Comparison of ENCODE assay signal across 12 mouse cellular contexts in genomic region chr2:25497846-25498575, GRCm38 (mm10). TPM values are rescaled to one million over a fixed set of nuclear protein-coding genes. Genes with fewer than 3 reads are reported as not detected.
DNase-seq lines count a peak whose midpoint lies in the region; ATAC-seq and TF ChIP-seq lines count a peak whose summit lies in the region.
"Had no signal": no experiment of that assay in that cellular context is flagged by ENCODE, and none has a peak within 500 bp of the region (broad histone marks: within the 10 kb centered on the region; RNA-seq: fewer than 3 reads in every experiment).

No protein-coding gene starts in this region.

- peak; percentile 61 for DNase-seq in cerebellum, adult 9-10 months
- DNase-seq in liver, adult 2 months (ENCODE audit: extremely low read depth, low read depth, low spot score), result peak; percentile 22
- DNase-seq in liver, postnatal 0 days, result no peak
- DNase-seq in R1 (ENCODE audit: low read depth, low spot score), result peak; percentile 66
- no peak for DNase-seq in left cerebral cortex, postnatal 36 days (ENCODE audit: low spot score in 2 of 2)
- no peak for DNase-seq in testis, postnatal 14 days (ENCODE audit: low spot score)

- ATAC-seq in cerebellum, adult (ENCODE audit: insufficient number of reproducible peaks, low FRiP score, low TSS enrichment), result no peak
- no peak for ATAC-seq in liver, postnatal 0 days
- ATAC-seq in limb, embryonic 12.5 days (ENCODE audit: insufficient number of reproducible peaks, insufficient read depth, low FRiP score, low TSS enrichment, low read depth), result no peak

- no peak for TF ChIP-seq POLR2A in liver, adult 2 months (IDR thresholded peaks at IDR 0.05; ENCODE audit: extremely low read depth, insufficient read depth, low read length)

- H3K4me3 ChIP-seq in liver, adult 2 months (ENCODE audit: insufficient read depth, low read depth, low read length), result no peak overlapping the region
- H3K4me3 ChIP-seq in liver, postnatal 0 days (ENCODE audit: low read depth, low read length), result no peak overlapping the region
- no peak overlapping the region for H3K4me3 ChIP-seq in limb, embryonic 12.5 days (replicated peaks)
- H3K4me3 ChIP-seq: midbrain, embryonic 10.5 days had no signal

- no peak overlapping the region for H3K27ac ChIP-seq in liver, adult 2 months (replicated peaks; ENCODE audit: insufficient read depth, low read depth, low read length)
- no peak overlapping the region for H3K27ac ChIP-seq in liver, postnatal 0 days (ENCODE audit: low read depth)
- H3K27ac ChIP-seq in limb, embryonic 12.5 days, result peak overlapping the region; percentile 56
- H3K27ac ChIP-seq: midbrain, embryonic 10.5 days had no signal

- H3K9me3 ChIP-seq in liver, postnatal 0 days (ENCODE audit: low read length), result no peaks in the 10 kb centered on the region
- no peaks in the 10 kb centered on the region for H3K9me3 ChIP-seq in limb, embryonic 12.5 days
- H3K9me3 ChIP-seq: midbrain, embryonic 10.5 days had no signal

- TF ChIP-seq CTCF in liver, adult 2 months (IDR thresholded peaks at IDR 0.05; ENCODE audit: low read depth, low read length), result no peak
- TF ChIP-seq CTCF in liver, postnatal 0 days (IDR thresholded peaks at IDR 0.05; ENCODE audit: low read depth), result no peak

- 57% methylated on average over 6 of the region's 6 CpGs for WGBS in liver, adult 2 months
- WGBS in liver, postnatal 0 days (ENCODE audit: insufficient replicate concordance), result 48% methylated on average over 6 of the region's 6 CpGs
- WGBS in limb, embryonic 12.5 days, result 51% methylated on average over 6 of the region's 6 CpGs

- H3K27me3 ChIP-seq in liver, adult 2 months (ENCODE audit: control insufficient read depth, insufficient read depth, low read length), result no peaks in the 10 kb centered on the region
- no peaks in the 10 kb centered on the region for H3K27me3 ChIP-seq in liver, postnatal 0 days (ENCODE audit: insufficient read depth, low read length)
- H3K27me3 ChIP-seq in limb, embryonic 12.5 days, result no peaks in the 10 kb centered on the region

- peaks cover 10% of the 10 kb centered on the region for H3K79me2 ChIP-seq in liver, adult 2 months (ENCODE audit: control insufficient read depth, insufficient read depth, low read length)

- intact Hi-C loops in left cerebral cortex, postnatal 36 days (cut with DNase I), result loop anchor here (10.0 kb wide), 1 partner anchor 73 kb away; the partner anchor contains the start of genes Abca2 and Fut7

- TF ChIP-seq EP300 in liver, postnatal 0 days (IDR thresholded peaks at IDR 0.05; ENCODE audit: low read depth), result no peak

- no peak overlapping the region for H3K4me2 ChIP-seq in liver, postnatal 0 days (ENCODE audit: low read depth, low read length)
- H3K4me2 ChIP-seq in limb, embryonic 12.5 days, result no peak overlapping the region

- H3K4me1 ChIP-seq in liver, adult 2 months (ENCODE audit: control insufficient read depth, insufficient read depth, low read length), result peaks cover 17% of the 10 kb centered on the region
- H3K4me1 ChIP-seq in liver, postnatal 0 days (ENCODE audit: insufficient read depth), result peaks cover 22% of the 10 kb centered on the region
- H3K4me1 ChIP-seq in limb, embryonic 12.5 days (replicated peaks), result peaks cover 15% of the 10 kb centered on the region

- H3K36me3 ChIP-seq in liver, adult 2 months (ENCODE audit: control insufficient read depth, insufficient read depth, low read length), result no peaks in the 10 kb centered on the region
- H3K36me3 ChIP-seq in liver, postnatal 0 days (replicated peaks; ENCODE audit: insufficient read depth, low read length), result no peaks in the 10 kb centered on the region
- H3K36me3 ChIP-seq in limb, embryonic 12.5 days, result peaks cover 7% of the 10 kb centered on the region; the same call in 1 of the 2 replicates

- H3K9ac ChIP-seq in liver, adult 2 months (ENCODE audit: low read depth, low read length), result no peak overlapping the region
- no peak overlapping the region for H3K9ac ChIP-seq in liver, postnatal 0 days (replicated peaks)
- no peak overlapping the region for H3K9ac ChIP-seq in limb, embryonic 12.5 days (replicated peaks)

RNA-seq across cellular contexts. Expression of gene Fbxw5, which starts 2.5 kb away (rescaled TPM):
- 18.6 and 24.0 TPM in 2 replicates for total RNA-seq in liver, adult 2 months (2014; rRNA removed)
- 18.8 and 19.4 TPM in 2 replicates for polyA plus RNA-seq in liver, adult 2 months (2012; rRNA removed)
- 26.7 and 26.9 TPM in 2 replicates for polyA plus RNA-seq in liver, postnatal 0 days (2015; fragmentation: Nextera tagmentation; extraction: Ambion mirVana)
- polyA plus RNA-seq in limb, embryonic 12.5 days (2016; fragmentation: Nextera tagmentation; extraction: Ambion mirVana), result 68.4 and 76.8 TPM in 2 replicates
- total RNA-seq in left cerebral cortex, postnatal 36 days (2021), result 100 to 1,000 TPM; 107 to 127 TPM

RNA-seq across cellular contexts. Expression of gene C8g, which starts 3.5 kb away (rescaled TPM):
- 589 and 721 TPM in 2 replicates for total RNA-seq in liver, adult 2 months (2014; rRNA removed)
- 881 and 939 TPM in 2 replicates for polyA plus RNA-seq in liver, adult 2 months (2012; rRNA removed)
- 106 and 107 TPM in 2 replicates for polyA plus RNA-seq in liver, postnatal 0 days (2015; fragmentation: Nextera tagmentation; extraction: Ambion mirVana)
- 4.0 and 6.1 TPM in 2 replicates for polyA plus RNA-seq in limb, embryonic 12.5 days (2016; fragmentation: Nextera tagmentation; extraction: Ambion mirVana)
- total RNA-seq in left cerebral cortex, postnatal 36 days (2021), result 1 to 10 TPM; 1.0 to 1.6 TPM

RNA-seq across cellular contexts. Expression of gene Lcn12, which starts 4.3 kb away (rescaled TPM):
- 0.40 TPM in 1 of 2 replicates, not detected in the other for total RNA-seq in liver, adult 2 months (2014; rRNA removed)
- 0.25 and 0.27 TPM in 2 replicates for polyA plus RNA-seq in liver, adult 2 months (2012; rRNA removed)
- polyA plus RNA-seq in liver, postnatal 0 days (2015; fragmentation: Nextera tagmentation; extraction: Ambion mirVana), result not detected in 2 replicates
- not detected in 2 replicates for polyA plus RNA-seq in limb, embryonic 12.5 days (2016; fragmentation: Nextera tagmentation; extraction: Ambion mirVana)
- not detected for total RNA-seq in left cerebral cortex, postnatal 36 days (2021)
- total RNA-seq: adrenal gland, postnatal 14 days; gastrocnemius, adult 8-10 months had no signal
- polyA plus RNA-seq: large intestine, adult 2 months; midbrain, embryonic 10.5 days had no signal

RNA-seq across cellular contexts. Expression of gene Ptgds, which starts 28.2 kb away (rescaled TPM):
- total RNA-seq in liver, adult 2 months (2014; rRNA removed), result 7.7 and 8.9 TPM in 2 replicates
- polyA plus RNA-seq in liver, adult 2 months (2012; rRNA removed), result 18.7 and 40.2 TPM in 2 replicates
- polyA plus RNA-seq in liver, postnatal 0 days (2015; fragmentation: Nextera tagmentation; extraction: Ambion mirVana), result 0.83 and 1.0 TPM in 2 replicates
- 0.35 and 0.50 TPM in 2 replicates for polyA plus RNA-seq in limb, embryonic 12.5 days (2016; fragmentation: Nextera tagmentation; extraction: Ambion mirVana)
- 1,000 to 10,000 TPM; 1,442 to 2,237 TPM for total RNA-seq in left cerebral cortex, postnatal 36 days (2021)
- total RNA-seq: gastrocnemius, adult 8-10 months had no signal
- polyA plus RNA-seq: midbrain, embryonic 10.5 days had no signal

RNA-seq across cellular contexts. Expression of gene Paxx, which starts 37.1 kb away (rescaled TPM):
- 30.6 and 36.8 TPM in 2 replicates for total RNA-seq in liver, adult 2 months (2014; rRNA removed)
- polyA plus RNA-seq in liver, adult 2 months (2012; rRNA removed), result 173 and 181 TPM in 2 replicates
- polyA plus RNA-seq in liver, postnatal 0 days (2015; fragmentation: Nextera tagmentation; extraction: Ambion mirVana), result 14.7 and 17.1 TPM in 2 replicates
- 23.2 and 23.6 TPM in 2 replicates for polyA plus RNA-seq in limb, embryonic 12.5 days (2016; fragmentation: Nextera tagmentation; extraction: Ambion mirVana)
- 10 to 100 TPM; 72.8 to 75.8 TPM for total RNA-seq in left cerebral cortex, postnatal 36 days (2021)

Comparison
In these comparisons a context has a peak if more than half of its experiments do, and no peak if none do; other contexts are left out.
1. DNase-seq: peak in cerebellum, adult 9-10 months (single experiment), liver, adult 2 months (single experiment) and R1 (single experiment); none in liver, postnatal 0 days (single experiment), left cerebral cortex, postnatal 36 days (0 of 2) and testis, postnatal 14 days (single experiment).
2. RNA of gene C8g, which starts 3.5 kb away (polyA plus RNA-seq): 881 to 939 TPM in liver, adult 2 months and 106 to 107 TPM in liver, postnatal 0 days; 4.0 to 6.1 TPM in limb, embryonic 12.5 days; every median in the first group is over 10 times any median in the second.